Mouse (Mus musculus) liver, embryonic 16.5 days (tissue): ENCODE measurements around the gene Hpcal4. TPM values are rescaled to one million over a fixed set of nuclear protein-coding genes. Genes with fewer than 3 reads are reported as not detected.

Source experiments
- polyA plus RNA-seq: library from polyadenylated mRNA; unstranded; fragments of >200 nt; fragmentation: Nextera tagmentation; extraction: Ambion mirVana; gene quantifications from 2 replicates; pipeline ENCODE4 v1.2.1, GENCODE M21; 2015

Hpcal4 gene
- polyA plus RNA-seq, 1 experiment from 2014 or later: not detected

Other genes starting within 250 kb of the Hpcal4 start
- 0.08 TPM in 1 of 2 replicates, not detected in the other for gene Mfsd2a, start 222.0 kb upstream of the Hpcal4 start, polyA plus RNA-seq
- 0.65 and 0.92 TPM in 2 replicates for gene Mycl, start 187.6 kb upstream of the Hpcal4 start, polyA plus RNA-seq
- 6.3 and 7.0 TPM in 2 replicates for gene Trit1, start 166.6 kb upstream of the Hpcal4 start, polyA plus RNA-seq
- gene Bmp8b, start 78.1 kb upstream of the Hpcal4 start, polyA plus RNA-seq: 0.28 and 0.30 TPM in 2 replicates
- 0.06 TPM in 1 of 2 replicates, not detected in the other for gene Oxct2b, start 67.0 kb upstream of the Hpcal4 start, polyA plus RNA-seq
- gene Ppie, start 43.3 kb upstream of the Hpcal4 start, polyA plus RNA-seq: 33.4 and 34.3 TPM in 2 replicates
- not detected in 2 replicates for gene Nt5c1a, start 18.3 kb downstream of the Hpcal4 start, polyA plus RNA-seq
- 1.1 and 1.2 TPM in 2 replicates for gene Heyl, start 50.3 kb downstream of the Hpcal4 start, polyA plus RNA-seq
- gene Pabpc4, start 79.1 kb downstream of the Hpcal4 start, polyA plus RNA-seq: 70.4 and 73.8 TPM in 2 replicates
- not detected in 2 replicates for gene Oxct2a, start 140.4 kb downstream of the Hpcal4 start, polyA plus RNA-seq
- gene Bmp8a, start 160.0 kb downstream of the Hpcal4 start, polyA plus RNA-seq: 0.09 and 0.21 TPM in 2 replicates